Mouse (Mus musculus) left cerebral cortex, adult 2 months (tissue): ENCODE measurements around the gene Trpv2. TPM values are rescaled to one million over a fixed set of nuclear protein-coding genes. Genes with fewer than 3 reads are reported as not detected.

Experiments
- DNase-seq, 2 experiments: peaks; one replicate each; pipeline ENCODE4 v3.0.0; 2021 to 2022; ENCODE audit warnings: low spot score in 2 of 2, mixed read lengths in 1 of 2; ENCODE audit errors: extremely low spot score in 1 of 2
- H3K27ac ChIP-seq: fragments of 200-600 bp; 2 replicates; pipeline ENCODE4 v1.8.1; 2022
- H3K4me3 ChIP-seq: fragments of 200-600 bp; 2 replicates; pipeline ENCODE4 v1.8.1; 2022
- CTCF ChIP-seq: fragments of 200-600 bp; IDR thresholded peaks from 2 replicates; pipeline ENCODE4 v1.8.1; 2022; ENCODE audit warnings: antibody characterized with exemption, mild to moderate bottlenecking, moderate library complexity
- intact Hi-C: fragments of 180-260 bp; cut with DNase I; formaldehyde crosslinking; loops from one replicate; pipeline ENCODE4 v1.15.1; 2025
- long read RNA-seq, 2 experiments: library from polyadenylated mRNA; stranded (forward); transcript quantifications; one replicate each; pipeline ENCODE4 v2.0.0; 2021; ENCODE audit warnings: borderline mapping rate in 2 of 2
- total RNA-seq, 2 experiments: library from RNA; stranded (reverse); gene quantifications; 2 replicates each; pipeline ENCODE4 v1.2.3; 2021

Trpv2 gene
- total RNA-seq = 10 to 100 TPM; 17.1 to 18.7 TPM
- long read RNA-seq, experiment 1, partial matches to known transcripts = 19 of 22 reads
- long read RNA-seq, experiment 1, other reads (novel, unspliced or antisense) = 2 of 22 reads
- long read RNA-seq, experiment 2, partial matches to known transcripts = 13 of 22 reads
- long read RNA-seq, experiment 2, other reads (novel, unspliced or antisense) = 8 of 22 reads

- intact Hi-C loops = no loop called here
- Histone ChIP-seq H3K27ac (peak within 1 kb of the TSS; percentile 91), H3K4me3 (peak within 1 kb of the TSS; percentile 70)
- TF ChIP-seq CTCF = no peak
- DNase-seq = no peak
Measured at GRCm38 (mm10) chr11:62573959-62574702, at the start of gene Trpv2. Gene Trpv2 (plus strand): TSS chr11:62574486.

- Histone ChIP-seq H3K4me3 (no peak overlapping the region; the same call in 1 of the 2 replicates), H3K27ac (no peak overlapping the region)
- intact Hi-C loops = loop anchor here (5.0 kb wide), 1 partner anchor 80 kb away; the partner anchor contains the start of genes Ncor1 and Pigl
- DNase-seq = no peak
- TF ChIP-seq CTCF = no peak
Measured at GRCm38 (mm10) chr11:62537089-62537488, 37.2 kb upstream of the Trpv2 start.

- intact Hi-C loops = loop anchor here (5.0 kb wide), 1 partner anchor 80 kb away; the partner anchor contains the start of genes Ncor1 and Pigl
- no peak for TF ChIP-seq CTCF
- Histone ChIP-seq H3K27ac (no peak overlapping the region), H3K4me3 (peak overlapping the region; percentile 77)
- DNase-seq = no peak
Measured at GRCm38 (mm10) chr11:62537590-62537989, 36.7 kb upstream of the Trpv2 start.

- Histone ChIP-seq H3K4me3 (peak overlapping the region; percentile 77), H3K27ac (peak overlapping the region; percentile 90)
- DNase-seq = peak; percentile 55 to 58
- no peak; the same call in 1 of the 2 replicates for TF ChIP-seq CTCF
- intact Hi-C loops = loop anchor here (1.0 to 5.0 kb wide), 2 partner anchors 38 to 81 kb away; partner anchors contain the start of genes Ncor1 and Pigl
Measured at GRCm38 (mm10) chr11:62538321-62539088, 35.8 kb upstream of the Trpv2 start.

- intact Hi-C loops = loop anchor here (5.0 kb wide), 1 partner anchor 82 kb away; the partner anchor contains the start of genes Ncor1 and Pigl
- peak within 1 kb of the TSS; percentile 90 for H3K27ac ChIP-seq
- no peak for TF ChIP-seq CTCF
Measured at GRCm38 (mm10) chr11:62539089-62539890, 35.0 kb upstream of the Trpv2 start, which contains the start of gene Cenpv. Gene Cenpv (minus strand): TSS chr11:62539261.

GRCm38 (mm10) chr11:62540167-62540566 lies 34.1 kb upstream of the Trpv2 start:
- no peak for DNase-seq
- TF ChIP-seq CTCF = no peak
- intact Hi-C loops = no loop called here
- Histone ChIP-seq H3K27ac (no peak overlapping the region), H3K4me3 (no peak overlapping the region)

More at GRCm38 (mm10) chr11:62539089-62539890, 35.0 kb upstream of the Trpv2 start, which contains the start of gene Cenpv:
- H3K4me3 ChIP-seq = peak within 1 kb of the TSS; percentile 77
- peak; percentile 74 to 81 for DNase-seq

GRCm38 (mm10) chr11:62540969-62541368 lies 33.3 kb upstream of the Trpv2 start:
- no peak overlapping the region for H3K27ac ChIP-seq
- intact Hi-C loops = no loop called here
- DNase-seq = no peak
- no peak overlapping the region for H3K4me3 ChIP-seq
- TF ChIP-seq CTCF = no peak

GRCm38 (mm10) chr11:62541581-62541980 lies 32.7 kb upstream of the Trpv2 start:
- Histone ChIP-seq H3K4me3 (no peak overlapping the region), H3K27ac (no peak overlapping the region)
- intact Hi-C loops = no loop called here
- no peak for DNase-seq
- TF ChIP-seq CTCF = no peak

- DNase-seq = no peak
- H3K4me3 ChIP-seq = no peak overlapping the region
- intact Hi-C loops = no loop called here
- TF ChIP-seq CTCF = no peak
- H3K27ac ChIP-seq = no peak overlapping the region
Measured at GRCm38 (mm10) chr11:62543991-62544390, 30.3 kb upstream of the Trpv2 start.

- Histone ChIP-seq H3K4me3 (peak overlapping the region; percentile 75), H3K27ac (peak overlapping the region; percentile 100)
- TF ChIP-seq CTCF = no peak
- DNase-seq = no peak
- intact Hi-C loops = loop anchor here (2.0 kb wide), 1 partner anchor 93 kb away; no protein-coding TSS in a partner anchor
Measured at GRCm38 (mm10) chr11:62549782-62550181, 24.5 kb upstream of the Trpv2 start.
